Mouse (Mus musculus): ENCODE results near the gene Stard8. TPM values are rescaled to one million over a fixed set of nuclear protein-coding genes. Genes with fewer than 3 reads are reported as not detected.
"Not testable (repeated sequence)": the region's sequence is repeated elsewhere in the genome, so short reads cannot be mapped to it uniquely, and the experiment has no call there.

The Stard8 gene
- polyA plus RNA-seq, 1 experiment from 2014 or later = 7.4 TPM

- Histone ChIP-seq H3K9ac (no peak overlapping the region), H3K4me2 (no peak overlapping the region), H3K9me3 (no peaks in the 10 kb centered on the region), H3K27ac (no peak overlapping the region), H3K4me3 (replicated peaks) (no peak overlapping the region), H3K4me1 (no peaks in the 10 kb centered on the region), H3K36me3 (no peaks in the 10 kb centered on the region), H3K27me3 (replicated peaks) (no peaks in the 10 kb centered on the region)
- ATAC-seq (ENCODE audit: insufficient read depth, low FRiP score, low read depth) = no peak
- 93% methylated on average over 13 of the region's 13 CpGs for WGBS
Observed at GRCm38 (mm10) chrX:99072596-99072995, 69.5 kb downstream of the Stard8 start.

- no peak overlapping the region for H3K4me2 ChIP-seq
- no peak overlapping the region for H3K9ac ChIP-seq
- H3K27me3 ChIP-seq (replicated peaks) = no peaks in the 10 kb centered on the region
- no peak overlapping the region for H3K4me3 ChIP-seq (replicated peaks)
- H3K9me3 ChIP-seq = no peaks in the 10 kb centered on the region
- no peaks in the 10 kb centered on the region for H3K36me3 ChIP-seq
- no peak overlapping the region for H3K27ac ChIP-seq
- H3K4me1 ChIP-seq = no peaks in the 10 kb centered on the region
- 71% methylated on average over 5 of the region's 5 CpGs for WGBS
- ATAC-seq (ENCODE audit: insufficient read depth, low FRiP score, low read depth) = no peak
Observed at GRCm38 (mm10) chrX:99075111-99075510, 72.1 kb downstream of the Stard8 start.

- Histone ChIP-seq H3K4me3 (replicated peaks) (no peak overlapping the region), H3K9me3 (no peaks in the 10 kb centered on the region), H3K9ac (no peak overlapping the region), H3K4me1 (no peaks in the 10 kb centered on the region), H3K27ac (no peak overlapping the region), H3K4me2 (no peak overlapping the region), H3K27me3 (replicated peaks) (no peaks in the 10 kb centered on the region), H3K36me3 (no peaks in the 10 kb centered on the region)
- whole genome bisulfite sequencing = 64% methylated on average over 4 of the region's 4 CpGs
- no peak for ATAC-seq (ENCODE audit: insufficient read depth, low FRiP score, low read depth)
Observed at GRCm38 (mm10) chrX:99076460-99076859, 73.4 kb downstream of the Stard8 start.

GRCm38 (mm10) chrX:99078374-99078892, 75.4 kb downstream of the Stard8 start:
- not testable (repeated sequence) for H3K4me1 ChIP-seq; H3K4me3 ChIP-seq (replicated peaks); H3K9ac ChIP-seq; H3K9me3 ChIP-seq; H3K27ac ChIP-seq; H3K36me3 ChIP-seq; H3K27me3 ChIP-seq (replicated peaks); H3K4me2 ChIP-seq
- 51% methylated on average over 5 of the region's 7 CpGs for WGBS
- peak; percentile 50; the same call in 1 of the 2 replicates for ATAC-seq (ENCODE audit: insufficient read depth, low FRiP score, low read depth)

GRCm38 (mm10) chrX:99092704-99093103, 89.7 kb downstream of the Stard8 start:
- H3K36me3 ChIP-seq = no peaks in the 10 kb centered on the region
- 67% methylated on average over 2 of the region's 2 CpGs for WGBS
- ATAC-seq (ENCODE audit: insufficient read depth, low FRiP score, low read depth) = no peak
- no peak overlapping the region for H3K4me3 ChIP-seq (replicated peaks)
- H3K9me3 ChIP-seq = no peaks in the 10 kb centered on the region
- H3K4me1 ChIP-seq = no peaks in the 10 kb centered on the region
- H3K4me2 ChIP-seq = no peak overlapping the region
- no peak overlapping the region for H3K9ac ChIP-seq
- H3K27ac ChIP-seq = no peak overlapping the region
- H3K27me3 ChIP-seq (replicated peaks) = peaks cover 6% of the 10 kb centered on the region; the same call in 1 of the 2 replicates

GRCm38 (mm10) chrX:99111088-99111724, 108.2 kb downstream of the Stard8 start:
- not testable (repeated sequence) for H3K27me3 ChIP-seq (replicated peaks); H3K4me1 ChIP-seq; ATAC-seq (ENCODE audit: insufficient read depth, low FRiP score, low read depth); H3K4me2 ChIP-seq; H3K4me3 ChIP-seq (replicated peaks); H3K9me3 ChIP-seq; H3K36me3 ChIP-seq; H3K9ac ChIP-seq; H3K27ac ChIP-seq
- WGBS = 74% methylated on average over 7 of the region's 10 CpGs

GRCm38 (mm10) chrX:99119510-99119909, 116.5 kb downstream of the Stard8 start:
- 83% methylated on average over 5 of the region's 5 CpGs for WGBS
- no peak overlapping the region for H3K9ac ChIP-seq
- no peak overlapping the region for H3K4me3 ChIP-seq (replicated peaks)
- H3K27me3 ChIP-seq (replicated peaks) = no peaks in the 10 kb centered on the region
- no peaks in the 10 kb centered on the region for H3K4me1 ChIP-seq
- no peak for ATAC-seq (ENCODE audit: insufficient read depth, low FRiP score, low read depth)
- H3K36me3 ChIP-seq = no peaks in the 10 kb centered on the region
- no peak overlapping the region for H3K4me2 ChIP-seq
- H3K27ac ChIP-seq = no peak overlapping the region
- no peaks in the 10 kb centered on the region for H3K9me3 ChIP-seq

Other genes starting within 250 kb of the Stard8 start
- gene Ophn1, start 112.2 kb upstream of the Stard8 start, polyA plus RNA-seq (2015; fragmentation: Nextera tagmentation; extraction: Ambion mirVana) = 11.5 and 12.2 TPM in 2 replicates
- 28.1 and 28.5 TPM in 2 replicates for gene Yipf6, start 66.9 kb upstream of the Stard8 start, polyA plus RNA-seq (2015; fragmentation: Nextera tagmentation; extraction: Ambion mirVana)
- 32.1 and 34.6 TPM in 2 replicates for gene Efnb1, start 132.9 kb downstream of the Stard8 start, polyA plus RNA-seq (2015; fragmentation: Nextera tagmentation; extraction: Ambion mirVana)